Mouse (Mus musculus): ENCODE results near the gene Fkbp2.

DNA sequence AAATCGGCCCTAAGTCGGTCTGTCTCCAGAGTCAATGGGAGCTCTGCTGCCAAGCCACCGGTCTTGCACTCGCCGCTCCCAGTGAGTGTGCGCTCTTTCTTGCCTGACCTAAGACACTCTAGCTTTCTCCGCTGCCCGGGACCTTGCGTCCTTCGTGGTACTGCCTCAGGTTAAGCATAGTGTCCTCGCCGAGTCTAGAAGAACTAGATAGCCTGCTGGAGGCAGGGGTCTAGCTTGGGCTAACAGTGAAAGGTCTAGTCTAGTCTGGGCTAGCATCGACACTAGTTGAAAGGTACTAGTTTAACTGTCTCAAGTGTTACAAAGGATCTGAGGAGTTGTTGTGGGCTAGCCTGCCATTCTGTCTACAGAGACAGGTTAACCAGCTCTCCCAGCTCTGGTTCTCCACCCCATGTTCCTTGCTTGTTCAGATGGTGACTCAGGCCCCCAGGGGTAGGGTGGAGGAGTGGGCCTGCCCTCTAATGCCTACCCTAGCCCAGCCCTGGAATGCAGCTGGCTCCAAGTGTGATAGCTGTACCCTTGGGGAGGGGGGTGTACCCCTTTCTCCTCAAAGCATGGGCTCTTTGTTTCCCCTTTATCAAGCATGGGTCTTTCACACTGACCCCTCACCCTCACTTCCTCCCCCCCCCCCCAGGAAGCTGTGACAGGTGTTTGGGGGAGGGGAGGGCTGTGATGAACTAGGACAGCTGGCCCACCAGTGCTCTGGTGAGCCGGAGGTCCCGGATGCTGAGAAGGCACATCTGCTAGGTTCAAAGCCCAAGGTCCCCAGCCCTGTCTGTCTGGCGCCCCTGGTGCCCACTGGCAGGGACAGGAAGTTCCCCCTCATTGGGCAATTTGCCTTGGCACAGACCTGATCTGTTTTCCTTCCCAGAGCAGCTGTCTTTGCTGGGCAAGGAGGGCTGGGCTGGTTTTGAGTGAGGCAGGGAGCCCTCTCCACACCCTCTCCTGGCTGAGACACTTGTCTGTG, 4.5 kb downstream of the Fkbp2 start, which contains the start of gene Plcb3:
- TF ChIP-seq POLR2A (IDR thresholded peaks at IDR 0.05; ENCODE audit: low read depth, low read length) (peak; percentile 20; the same call in 1 of the 2 replicates), ZNF384 (IDR thresholded peaks at IDR 0.05; ENCODE audit: low read depth, low read length) (no peak)

Data from CH12.LX (cell line).